Mouse (Mus musculus): ENCODE measurements around the gene Prex1. TPM values are rescaled to one million over a fixed set of nuclear protein-coding genes. Genes with fewer than 3 reads are reported as not detected.

The Prex1 gene
- total and polyA plus RNA-seq, 2 experiments from 2014 or later = 4.0 to 6.2 TPM

DNA sequence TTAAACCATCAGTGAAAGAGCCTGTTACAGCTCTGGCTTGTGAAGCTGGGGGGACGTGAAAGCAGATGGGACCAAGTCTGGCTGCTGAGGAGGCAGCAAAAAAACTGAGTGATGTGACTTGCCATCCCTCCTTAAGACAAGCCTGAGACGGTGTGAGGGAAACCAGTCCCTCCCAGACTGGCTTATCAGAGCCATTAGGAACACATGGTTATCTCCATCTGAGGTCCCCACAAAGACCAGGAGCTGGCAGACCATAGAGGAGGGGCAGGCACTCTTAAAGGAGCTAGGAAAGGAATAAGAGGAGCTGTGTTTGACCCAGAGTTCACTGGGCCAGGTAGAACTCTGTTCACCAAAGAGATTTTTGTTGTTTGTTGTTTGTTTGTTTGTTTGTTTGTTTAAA, 7.1 kb downstream of the Prex1 start:
- Histone ChIP-seq H3K36me3 (replicated peaks; ENCODE audit: control insufficient read depth, insufficient read depth, low read length) (no peaks in the 10 kb centered on the region), H3K27ac (ENCODE audit: low read depth) (no peak overlapping the region), H3K4me3 (ENCODE audit: low read depth, low read length) (no peak overlapping the region), H3K9me3 (replicated peaks; ENCODE audit: control insufficient read depth, low read length) (no peaks in the 10 kb centered on the region), H3K27me3 (ENCODE audit: control insufficient read depth, insufficient read depth, low read length) (no peaks in the 10 kb centered on the region), H3K4me2 (ENCODE audit: low read depth, low read length) (no peak overlapping the region), H3K9ac (replicated peaks; ENCODE audit: low read depth, low read length) (no peak overlapping the region), H3K4me1 (ENCODE audit: control insufficient read depth, insufficient read depth) (peaks cover 13% of the 10 kb centered on the region; the same call in 1 of the 2 replicates)
- WGBS = 58% methylated on average over 2 of the region's 2 CpGs
- no peak for TF ChIP-seq EP300 (IDR thresholded peaks at IDR 0.05; ENCODE audit: low read depth)
- TF ChIP-seq CTCF (IDR thresholded peaks at IDR 0.05; ENCODE audit: low read depth) = no peak
- DNase-seq (ENCODE audit: low spot score) (no peak), ATAC-seq (ENCODE audit: insufficient read depth, low read depth) (no peak)

DNA sequence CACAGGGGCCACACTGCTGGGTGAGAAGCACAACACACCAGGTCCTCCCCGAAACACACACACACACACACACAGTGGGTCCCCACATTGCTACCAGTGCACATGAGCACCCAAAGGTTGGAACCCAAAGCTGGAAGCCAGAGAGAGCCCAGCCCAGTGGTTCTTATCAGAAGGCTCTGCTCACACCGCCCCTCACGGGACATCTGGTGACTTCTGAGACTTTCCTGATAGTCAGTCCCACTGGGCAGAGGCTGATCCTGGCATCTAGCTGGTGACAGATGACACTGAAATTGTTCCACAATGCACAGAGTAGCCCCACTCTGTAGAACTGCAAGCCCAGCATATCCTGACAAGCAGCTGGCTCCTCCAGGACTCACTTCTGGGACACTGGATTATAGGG, 10.1 kb downstream of the Prex1 start:
- H3K9me3 ChIP-seq (replicated peaks; ENCODE audit: control insufficient read depth, low read length) = no peaks in the 10 kb centered on the region
- no peaks in the 10 kb centered on the region for H3K36me3 ChIP-seq (replicated peaks; ENCODE audit: control insufficient read depth, insufficient read depth, low read length)
- ATAC-seq (ENCODE audit: insufficient read depth, low read depth) (no peak), DNase-seq (ENCODE audit: low spot score) (no peak)
- no peak overlapping the region for H3K4me2 ChIP-seq (ENCODE audit: low read depth, low read length)
- H3K4me3 ChIP-seq (ENCODE audit: low read depth, low read length) = no peak overlapping the region
- H3K27me3 ChIP-seq (ENCODE audit: control insufficient read depth, insufficient read depth, low read length) = no peaks in the 10 kb centered on the region
- H3K9ac ChIP-seq (replicated peaks; ENCODE audit: low read depth, low read length) = no peak overlapping the region
- no peak for TF ChIP-seq CTCF (IDR thresholded peaks at IDR 0.05; ENCODE audit: low read depth)
- no peak for TF ChIP-seq EP300 (IDR thresholded peaks at IDR 0.05; ENCODE audit: low read depth)
- 28% methylated on average over 3 of the region's 3 CpGs for WGBS
- H3K27ac ChIP-seq (ENCODE audit: low read depth) = no peak overlapping the region
- H3K4me1 ChIP-seq (ENCODE audit: control insufficient read depth, insufficient read depth) = peaks cover 13% of the 10 kb centered on the region; the same call in 1 of the 2 replicates

GRCm38 (mm10) chr2:166702113-166702445, 11.6 kb downstream of the Prex1 start:
- H3K9ac ChIP-seq (replicated peaks; ENCODE audit: low read depth, low read length) = no peak overlapping the region
- H3K27ac ChIP-seq (ENCODE audit: low read depth) = no peak overlapping the region
- peaks cover 13% of the 10 kb centered on the region; the same call in 1 of the 2 replicates for H3K4me1 ChIP-seq (ENCODE audit: control insufficient read depth, insufficient read depth)
- H3K4me3 ChIP-seq (ENCODE audit: low read depth, low read length) = no peak overlapping the region
- no peak for DNase-seq (ENCODE audit: low spot score)
- no peaks in the 10 kb centered on the region for H3K27me3 ChIP-seq (ENCODE audit: control insufficient read depth, insufficient read depth, low read length)
- no peaks in the 10 kb centered on the region for H3K9me3 ChIP-seq (replicated peaks; ENCODE audit: control insufficient read depth, low read length)
- WGBS = 98% methylated on average over 2 of the region's 2 CpGs
- TF ChIP-seq EP300 (IDR thresholded peaks at IDR 0.05; ENCODE audit: low read depth) (no peak), CTCF (IDR thresholded peaks at IDR 0.05; ENCODE audit: low read depth) (no peak)
- H3K4me2 ChIP-seq (ENCODE audit: low read depth, low read length) = no peak overlapping the region
- H3K36me3 ChIP-seq (replicated peaks; ENCODE audit: control insufficient read depth, insufficient read depth, low read length) = no peaks in the 10 kb centered on the region
- no peak for ATAC-seq (ENCODE audit: insufficient read depth, low read depth)

- ATAC-seq (ENCODE audit: insufficient read depth, low read depth) = no peak
These were observed 12.2 kb downstream of the Prex1 start for GRCm38 (mm10) chr2:166701248-166702112.

DNA sequence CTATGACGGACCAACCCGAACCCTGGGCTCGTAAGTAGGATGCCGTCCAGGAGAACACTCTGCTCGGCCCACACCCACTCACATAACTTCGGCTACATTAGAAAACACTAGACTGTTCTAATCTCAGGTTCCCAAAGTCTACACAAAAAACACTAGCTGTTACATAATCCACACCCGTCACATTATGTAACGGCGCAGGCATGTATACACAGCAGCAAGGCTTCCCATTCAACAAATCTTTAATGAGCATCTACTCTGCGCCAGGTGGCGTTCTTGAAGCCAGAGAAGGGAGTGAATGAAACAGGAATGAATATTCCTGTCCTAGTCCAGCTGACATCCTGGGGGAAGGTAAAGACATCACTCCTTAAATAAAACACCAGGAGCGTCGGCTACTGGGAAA, 12.9 kb downstream of the Prex1 start:
- H3K27ac ChIP-seq (ENCODE audit: low read depth) = no peak overlapping the region
- H3K9me3 ChIP-seq (replicated peaks; ENCODE audit: control insufficient read depth, low read length) = no peaks in the 10 kb centered on the region
- H3K4me1 ChIP-seq (ENCODE audit: control insufficient read depth, insufficient read depth) = peaks cover 13% of the 10 kb centered on the region; the same call in 1 of the 2 replicates
- H3K4me3 ChIP-seq (ENCODE audit: low read depth, low read length) = no peak overlapping the region
- ATAC-seq (ENCODE audit: insufficient read depth, low read depth) (no peak), DNase-seq (ENCODE audit: low spot score) (no peak)
- no peak overlapping the region for H3K9ac ChIP-seq (replicated peaks; ENCODE audit: low read depth, low read length)
- no peaks in the 10 kb centered on the region for H3K36me3 ChIP-seq (replicated peaks; ENCODE audit: control insufficient read depth, insufficient read depth, low read length)
- H3K4me2 ChIP-seq (ENCODE audit: low read depth, low read length) = no peak overlapping the region
- WGBS = 80% methylated on average over 13 of the region's 13 CpGs
- H3K27me3 ChIP-seq (ENCODE audit: control insufficient read depth, insufficient read depth, low read length) = no peaks in the 10 kb centered on the region
- no peak for TF ChIP-seq EP300 (IDR thresholded peaks at IDR 0.05; ENCODE audit: low read depth)
- TF ChIP-seq CTCF (IDR thresholded peaks at IDR 0.05; ENCODE audit: low read depth) = no peak

More at GRCm38 (mm10) chr2:166701248-166702112, 12.2 kb downstream of the Prex1 start:
- no peak overlapping the region for H3K4me2 ChIP-seq (ENCODE audit: low read depth, low read length)
- WGBS = 70% methylated on average over 23 of the region's 23 CpGs
- no peak overlapping the region for H3K9ac ChIP-seq (replicated peaks; ENCODE audit: low read depth, low read length)
- H3K4me1 ChIP-seq (ENCODE audit: control insufficient read depth, insufficient read depth) = peaks cover 13% of the 10 kb centered on the region; the same call in 1 of the 2 replicates
- no peak for TF ChIP-seq EP300 (IDR thresholded peaks at IDR 0.05; ENCODE audit: low read depth)
- TF ChIP-seq CTCF (IDR thresholded peaks at IDR 0.05; ENCODE audit: low read depth) = no peak
- H3K9me3 ChIP-seq (replicated peaks; ENCODE audit: control insufficient read depth, low read length) = no peaks in the 10 kb centered on the region
- no peaks in the 10 kb centered on the region for H3K36me3 ChIP-seq (replicated peaks; ENCODE audit: control insufficient read depth, insufficient read depth, low read length)
- H3K4me3 ChIP-seq (ENCODE audit: low read depth, low read length) = no peak overlapping the region
- no peak for DNase-seq (ENCODE audit: low spot score)
- no peaks in the 10 kb centered on the region for H3K27me3 ChIP-seq (ENCODE audit: control insufficient read depth, insufficient read depth, low read length)
- no peak overlapping the region for H3K27ac ChIP-seq (ENCODE audit: low read depth)
